Mouse (Mus musculus): ENCODE data around the gene Adgre4.

Gene Adgre4

GRCm38 (mm10) chr17:55749786-55750185, at the start of gene Adgre4:
Adgre4 (plus strand) TSS chr17:55749984.
- no peak for DNase-seq (ENCODE audit: low spot score in 2 of 2)

- DNase-seq (ENCODE audit: low spot score in 2 of 2), result peak; percentile 75 to 84
Measured at GRCm38 (mm10) chr17:55702161-55702820, 47.5 kb upstream of the Adgre4 start.

DNA sequence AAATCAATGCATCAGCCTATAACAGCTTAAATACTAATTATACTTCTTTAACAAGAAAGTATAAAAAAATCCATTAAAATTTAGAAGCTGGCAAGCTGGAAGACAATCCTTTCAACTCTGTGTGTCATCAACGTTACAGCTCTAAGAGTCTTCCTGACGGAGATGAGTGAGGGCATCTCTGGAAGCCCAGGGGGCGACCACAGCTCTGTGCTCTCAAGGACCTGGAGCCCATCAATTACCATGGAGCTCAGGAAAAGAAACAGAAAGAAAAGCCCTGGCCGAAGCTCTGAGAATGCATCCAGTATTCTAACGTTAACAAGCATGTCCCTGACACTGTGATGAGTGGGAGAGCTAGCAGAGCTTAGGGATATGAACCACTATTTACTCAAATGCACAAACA, 46.9 kb upstream of the Adgre4 start:
- DNase-seq (ENCODE audit: low spot score in 2 of 2), result no peak

GRCm38 (mm10) chr17:55711984-55712811, 37.6 kb upstream of the Adgre4 start, which contains the start of gene Pot1b:
Pot1b (minus strand) TSS chr17:55712628.
- peak; percentile 96 to 98 for DNase-seq (ENCODE audit: low spot score in 2 of 2)

DNA sequence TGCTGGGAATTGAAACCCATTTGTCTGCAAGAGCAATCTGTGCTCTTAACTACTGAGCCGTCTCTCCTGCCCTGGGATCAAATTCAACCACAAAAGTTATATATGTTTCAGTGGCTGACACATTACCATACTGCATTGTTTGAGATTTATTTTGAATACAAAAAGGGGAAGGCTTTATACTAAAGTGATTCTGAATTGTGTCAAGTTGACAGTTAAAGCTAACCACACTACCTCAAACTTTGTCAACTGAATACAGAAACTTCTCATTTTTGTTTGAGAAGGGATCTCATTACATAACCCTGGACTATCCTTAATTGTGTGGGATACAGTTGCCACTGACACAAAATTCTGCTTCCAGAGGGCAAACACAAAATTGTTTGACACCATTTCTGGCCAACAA, 28.5 kb upstream of the Adgre4 start:
- no peak for DNase-seq (ENCODE audit: low spot score in 2 of 2)

DNA sequence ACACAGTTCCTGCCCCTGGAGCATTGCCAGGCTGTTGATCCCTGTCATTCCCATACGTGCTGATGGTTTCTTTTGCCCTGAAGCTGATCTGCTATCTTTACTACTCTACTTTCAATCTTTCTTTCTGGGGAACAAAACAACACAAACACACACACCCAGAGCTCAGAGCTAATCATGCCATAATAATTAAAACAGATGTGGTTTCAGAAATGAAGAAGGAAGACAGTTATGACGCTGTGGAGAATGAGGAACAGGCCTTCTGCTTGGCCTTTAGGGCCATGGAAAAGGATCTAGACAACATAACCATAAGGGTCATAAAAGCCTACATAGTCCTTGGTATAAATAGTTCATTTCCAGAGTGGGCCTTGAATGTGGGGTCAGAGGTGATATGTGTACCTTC, 27.5 kb upstream of the Adgre4 start:
- no peak for DNase-seq (ENCODE audit: low spot score in 2 of 2)

- no peak for DNase-seq (ENCODE audit: low spot score in 2 of 2)
Measured at GRCm38 (mm10) chr17:55726193-55726592, 23.6 kb upstream of the Adgre4 start.

GRCm38 (mm10) chr17:55736675-55737074, 13.1 kb upstream of the Adgre4 start:
- DNase-seq (ENCODE audit: low spot score in 2 of 2), result no peak

- no peak for DNase-seq (ENCODE audit: low spot score in 2 of 2)
Measured at GRCm38 (mm10) chr17:55751170-55751569, 1.4 kb downstream of the Adgre4 start.

DNA sequence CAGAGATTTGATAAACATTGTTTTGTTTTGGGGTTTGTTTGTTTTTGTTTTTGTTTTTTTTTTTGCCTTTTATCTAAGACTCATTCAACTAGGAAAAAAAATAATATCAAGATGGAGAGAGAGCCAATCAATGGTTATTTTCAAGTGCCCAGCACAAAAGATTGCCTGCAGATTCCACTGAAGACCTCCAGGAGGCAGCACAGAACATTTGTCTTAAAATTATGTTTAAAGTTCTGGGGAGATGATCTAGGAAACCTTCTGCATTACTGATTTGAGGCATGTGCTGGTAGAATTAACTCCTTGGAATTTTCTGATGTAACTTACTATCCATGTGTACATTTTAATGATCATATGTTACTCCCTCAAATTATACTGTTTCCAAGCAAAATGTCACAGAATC, 63.9 kb downstream of the Adgre4 start:
- no peak for DNase-seq (ENCODE audit: low spot score in 2 of 2)

DNA sequence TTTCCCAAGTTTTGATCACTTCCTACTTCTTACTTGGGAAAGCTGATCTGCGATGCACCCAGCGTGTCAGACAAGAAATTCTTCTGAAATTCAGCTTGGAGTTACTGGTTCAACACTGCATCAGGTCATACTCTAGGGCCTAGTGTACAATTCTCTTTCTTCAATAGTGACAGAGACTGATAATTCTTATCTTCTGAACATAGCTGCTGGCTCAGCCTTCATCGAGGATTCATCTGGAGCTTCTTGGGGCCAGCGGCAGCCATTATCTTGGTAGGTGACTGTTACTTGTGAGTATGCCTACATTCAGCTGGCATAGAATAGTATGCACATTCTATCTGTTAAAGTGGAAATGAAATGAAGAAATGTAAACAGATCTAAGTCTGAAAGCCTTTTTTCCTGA, 67.1 kb downstream of the Adgre4 start:
- no peak for DNase-seq (ENCODE audit: low spot score in 2 of 2)

DNA sequence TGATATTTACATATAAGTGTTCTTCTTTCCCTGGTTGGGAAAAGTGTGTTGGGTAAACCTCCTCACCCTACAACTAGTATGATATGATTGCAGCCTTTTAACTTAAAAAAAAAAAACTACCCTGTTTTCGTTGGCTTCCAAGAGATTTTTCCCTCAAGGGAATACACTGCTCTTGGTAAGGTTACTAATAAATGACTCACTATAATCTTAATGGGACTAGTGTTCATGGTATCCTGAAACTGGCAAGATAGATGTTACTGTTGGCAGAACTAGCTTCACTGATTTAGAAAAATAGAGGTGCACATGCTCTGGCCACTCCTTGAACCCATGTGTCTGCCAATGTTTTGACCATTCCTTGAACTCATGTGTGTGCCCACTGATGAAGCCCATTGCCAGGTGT, 71.8 kb downstream of the Adgre4 start:
- no peak for DNase-seq (ENCODE audit: low spot score in 2 of 2)

GRCm38 (mm10) chr17:55843067-55843466, 93.3 kb downstream of the Adgre4 start:
- no peak for DNase-seq (ENCODE audit: low spot score in 2 of 2)

- DNase-seq (ENCODE audit: low spot score in 2 of 2), result no peak
Measured at GRCm38 (mm10) chr17:55877184-55877583, 127.4 kb downstream of the Adgre4 start.

GRCm38 (mm10) chr17:55878282-55878635, 128.5 kb downstream of the Adgre4 start:
- peak; percentile 14 to 35 for DNase-seq (ENCODE audit: low spot score in 2 of 2)

DNA sequence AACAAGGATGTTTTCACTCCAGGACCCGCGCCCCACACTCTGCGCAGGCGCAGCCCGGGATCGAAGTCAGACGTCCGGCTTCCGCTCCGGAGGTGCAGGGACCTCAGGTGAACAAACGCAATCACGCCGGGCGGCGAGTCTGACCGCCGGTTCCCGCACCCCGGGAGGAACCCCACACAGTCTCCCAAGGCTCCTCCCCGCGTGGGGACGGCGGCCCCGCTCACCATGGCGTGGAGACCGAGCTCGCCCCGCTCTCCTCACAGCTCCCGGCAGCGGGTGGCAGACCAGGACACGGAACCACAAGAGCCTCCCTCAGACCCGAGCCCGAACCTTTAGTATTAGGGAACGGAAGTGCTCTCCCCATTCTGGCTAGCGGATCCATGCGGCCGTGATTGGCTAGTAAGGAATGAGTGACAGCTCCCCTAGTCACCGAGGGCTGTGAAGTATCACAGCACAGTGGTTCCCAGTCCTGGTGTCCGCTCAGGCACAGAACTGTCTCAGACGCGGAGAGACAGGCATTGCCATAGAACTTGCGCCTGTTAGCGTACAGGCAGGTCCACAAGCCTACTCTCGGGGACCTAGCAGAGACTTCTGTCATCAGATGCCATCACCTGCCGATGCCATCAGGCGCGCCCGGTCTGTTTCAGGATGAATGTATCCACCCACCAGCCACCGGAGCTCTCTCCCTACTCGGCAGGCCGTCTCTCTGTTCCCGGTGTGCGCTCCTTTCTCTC, 129.0 kb downstream of the Adgre4 start, which contains the start of gene Zfp119a:
Gene Zfp119a (minus strand): TSS at position 295 of the 734 bp plus-strand sequence.
- DNase-seq (ENCODE audit: low spot score in 2 of 2), result peak; percentile 84 to 90

DNA sequence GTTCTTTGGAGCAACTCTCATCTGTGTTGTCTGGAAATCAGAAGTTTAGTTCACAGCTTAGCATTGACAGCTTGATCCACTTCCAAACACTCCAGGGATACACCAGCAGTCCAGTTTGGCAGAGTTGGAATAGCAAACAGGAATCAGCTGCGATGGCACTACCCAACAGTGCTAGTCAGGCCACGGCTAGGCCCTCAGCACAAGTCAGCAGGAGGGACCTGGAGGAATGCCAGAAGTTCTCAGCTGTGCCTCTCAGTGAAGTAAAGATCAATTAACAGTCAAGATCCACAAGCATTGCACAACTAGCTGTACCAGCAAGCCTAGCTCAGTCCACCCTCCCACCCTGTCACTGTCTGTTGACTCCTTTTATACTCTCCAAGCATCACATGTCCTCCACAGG, 133.8 kb downstream of the Adgre4 start:
- DNase-seq (ENCODE audit: low spot score in 2 of 2), result no peak

DNA sequence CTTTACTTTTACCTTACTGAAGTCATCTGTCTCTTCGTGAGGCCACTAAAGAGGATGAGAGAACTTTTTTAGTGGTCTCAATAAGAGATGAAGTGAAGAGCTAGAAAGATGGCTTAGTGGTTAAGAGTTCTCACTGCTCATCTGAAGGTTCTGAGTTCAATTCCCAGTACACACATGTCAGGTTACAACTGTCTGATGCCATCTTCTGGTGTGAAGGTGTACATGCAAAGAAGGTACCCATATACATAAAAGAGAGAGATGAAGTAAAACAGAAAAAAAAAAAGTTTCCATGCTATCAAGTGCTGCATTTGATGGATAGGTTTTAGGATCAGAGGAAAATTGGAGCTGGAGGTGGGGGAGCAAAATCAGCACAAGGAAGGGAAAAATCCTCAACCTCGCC, 135.1 kb downstream of the Adgre4 start:
- DNase-seq (ENCODE audit: low spot score in 2 of 2), result no peak

DNA sequence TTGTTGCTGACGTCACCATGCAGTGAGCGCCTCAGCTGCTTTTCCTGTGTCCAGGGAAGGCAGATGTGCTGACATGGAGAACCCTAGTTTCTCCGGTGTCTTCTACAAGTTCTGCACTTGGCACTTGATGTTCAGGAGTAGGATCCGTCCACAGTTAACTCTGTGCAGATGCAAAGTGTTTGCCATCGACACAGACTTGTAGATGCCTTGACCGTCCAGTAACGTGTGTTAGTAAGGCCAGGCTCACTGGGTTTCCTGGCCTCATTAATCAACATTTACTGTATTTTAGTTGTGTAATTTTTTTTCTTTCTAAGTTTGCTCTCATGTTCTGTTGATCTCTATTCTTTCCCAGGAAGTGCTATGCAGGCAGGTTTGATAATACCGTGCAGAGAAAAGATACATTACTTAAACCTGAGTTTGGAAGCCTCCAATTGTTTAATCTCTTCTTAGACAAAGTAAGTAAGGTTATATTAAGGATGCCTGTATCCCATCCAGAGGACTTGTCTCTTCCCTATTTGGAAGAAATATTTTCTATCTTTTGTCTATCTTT, 142.7 kb downstream of the Adgre4 start:
- peak in 1 of 2 experiments; percentile 37 for DNase-seq (ENCODE audit: low spot score in 2 of 2)

DNA sequence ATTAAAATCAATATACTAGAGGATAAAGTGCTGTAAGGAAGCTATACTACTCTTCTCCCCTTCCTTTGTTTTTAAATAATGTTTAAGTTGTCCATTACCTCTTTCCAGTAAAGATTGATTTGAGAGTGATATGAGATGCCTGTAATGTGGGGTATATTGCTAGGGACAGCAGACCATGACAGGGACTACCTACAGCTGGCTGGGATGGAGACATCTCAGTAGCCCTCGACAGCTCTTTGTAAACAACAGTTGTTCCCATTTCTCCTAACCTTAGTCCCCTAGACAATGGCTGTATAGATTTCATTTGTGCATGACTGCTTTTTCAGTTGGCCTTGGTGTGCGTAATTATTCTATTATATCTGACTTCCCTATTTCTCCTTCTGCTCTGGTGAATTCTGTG, 153.3 kb downstream of the Adgre4 start:
- DNase-seq (ENCODE audit: low spot score in 2 of 2), result no peak

Data from right cerebral cortex, adult 2 months (tissue).